Mouse (Mus musculus) lung, adult 2 months (tissue): ENCODE measurements at regions not wholly inside any gene's neighbourhood (a gene's known extent, or its start where the extent isn't known, plus 50 kb on each side); places are given as distances from the start of the nearest gene placed in this dataset.

Experiments used
- DNase-seq: peaks from one replicate; pipeline ENCODE4 v3.0.0; 2022
- H3K4me1 ChIP-seq: fragments of 200-500 bp; 2 replicates; pipeline ENCODE4 v1.6.1; 2011; ENCODE audit warnings: low read length; ENCODE audit not compliant: control insufficient read depth, insufficient read depth
- H3K4me3 ChIP-seq: fragments of 200-500 bp; replicated peaks from 2 replicates; pipeline ENCODE3; 2011; ENCODE audit warnings: low read depth, mild to moderate bottlenecking, control low read depth, low read length; ENCODE audit errors: extremely low read depth
- CTCF ChIP-seq: fragments of 200-500 bp; IDR thresholded peaks from 2 replicates; pipeline ENCODE4 v1.5.1; 2011; ENCODE audit warnings: mild to moderate bottlenecking, low read length, control low read depth; ENCODE audit not compliant: insufficient read depth
- POLR2A ChIP-seq: fragments of 200-500 bp; IDR thresholded peaks from 2 replicates; pipeline ENCODE4 v1.6.1; 2011; ENCODE audit warnings: low read depth, mild to moderate bottlenecking, control low read depth, low read length, borderline replicate concordance; ENCODE audit errors: extremely low read depth
- WGBS: fragments of 180-500 bp; shearing (Covaris S2); methylation state at CpG from one replicate; pipeline ENCODE4 v1.1.7; 2018; 5-methylcytosine and 5-hydroxymethylcytosine counted together

GRCm38 (mm10) chr1:22105496-22105895, 143.8 kb upstream of the Kcnq5 start:
- Histone ChIP-seq H3K4me3 (no peak overlapping the region), H3K4me1 (no peaks in the 10 kb centered on the region)
- TF ChIP-seq POLR2A (no peak), CTCF (0 out of 2 replicates have a peak, but pooled peaks have one; percentile 6)
- WGBS, result 49% methylated on average over 3 of the region's 3 CpGs
- no peak for DNase-seq

- no peak for TF ChIP-seq POLR2A
- DNase-seq, result no peak
- no peak overlapping the region for H3K4me3 ChIP-seq
- no peaks in the 10 kb centered on the region for H3K4me1 ChIP-seq
- WGBS, result 90% methylated on average over 4 of the region's 4 CpGs
Observed at GRCm38 (mm10) chr1:22071405-22072117, 109.8 kb upstream of the Kcnq5 start.

GRCm38 (mm10) chr1:22070028-22070427, 108.3 kb upstream of the Kcnq5 start:
- DNase-seq, result no peak
- no peaks in the 10 kb centered on the region for H3K4me1 ChIP-seq
- WGBS, result 48% methylated on average over 5 of the region's 5 CpGs
- H3K4me3 ChIP-seq, result no peak overlapping the region
- TF ChIP-seq POLR2A, result no peak
- TF ChIP-seq CTCF, result no peak
